Mouse (Mus musculus) adrenal gland, postnatal 0 days (tissue): ENCODE data around the gene Itga11. TPM values are rescaled to one million over a fixed set of nuclear protein-coding genes. Genes with fewer than 3 reads are reported as not detected.

Source experiments
- polyA plus RNA-seq: library from polyadenylated mRNA; unstranded; fragments of >200 nt; fragmentation: Nextera tagmentation; extraction: Ambion mirVana; gene quantifications from 2 replicates; pipeline ENCODE4 v1.2.1, GENCODE M21; 2015

Itga11 gene
- 1.5 and 1.8 TPM in 2 replicates for polyA plus RNA-seq

DNA sequence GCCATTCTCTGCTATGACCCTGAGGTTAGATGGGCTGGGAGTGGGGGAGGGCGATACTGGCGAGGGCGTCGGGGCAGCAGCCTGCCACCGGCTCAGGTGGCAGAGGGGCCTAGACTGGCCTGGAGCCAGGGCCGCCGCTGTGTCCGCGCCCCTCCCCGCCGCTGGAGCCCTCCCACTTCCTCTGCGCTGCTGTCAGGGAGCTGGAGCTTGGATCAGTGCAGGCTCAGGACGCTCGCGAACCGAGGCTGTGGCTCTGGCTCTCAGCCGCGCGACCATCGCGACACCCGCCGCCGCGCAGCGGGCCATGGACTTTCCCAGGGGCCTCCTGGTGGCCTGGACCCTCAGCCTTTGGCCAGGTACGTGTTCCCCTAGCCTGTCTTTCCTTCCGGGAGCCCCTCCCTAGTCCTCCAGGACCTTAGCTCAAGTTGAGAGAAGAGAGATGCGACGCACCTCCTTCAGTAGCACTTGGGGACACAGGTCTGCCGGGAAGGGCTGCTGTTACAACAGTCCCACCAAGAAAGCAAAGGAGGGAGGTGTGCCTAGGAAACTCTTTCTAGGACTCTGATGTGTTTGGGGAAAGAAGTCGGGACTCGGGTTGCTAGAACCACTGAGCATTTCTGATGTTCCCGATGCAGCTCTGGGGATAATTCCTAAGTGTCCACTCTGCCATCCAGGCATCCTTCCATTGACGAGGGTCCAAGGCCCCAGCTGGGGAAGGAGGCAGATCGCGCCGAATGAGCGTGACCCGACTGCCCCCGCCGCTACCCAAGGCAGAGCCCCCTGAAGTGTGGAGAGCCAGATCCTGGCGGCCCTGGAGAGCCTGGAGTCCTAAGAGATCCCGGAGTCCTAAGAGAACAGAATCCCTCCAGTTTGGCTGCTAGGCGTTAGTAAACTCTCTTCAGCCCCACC is at the start of gene Itga11:
Gene Itga11, plus strand, starts transcription at position 186 of the 909 bp plus-strand sequence.

DNA sequence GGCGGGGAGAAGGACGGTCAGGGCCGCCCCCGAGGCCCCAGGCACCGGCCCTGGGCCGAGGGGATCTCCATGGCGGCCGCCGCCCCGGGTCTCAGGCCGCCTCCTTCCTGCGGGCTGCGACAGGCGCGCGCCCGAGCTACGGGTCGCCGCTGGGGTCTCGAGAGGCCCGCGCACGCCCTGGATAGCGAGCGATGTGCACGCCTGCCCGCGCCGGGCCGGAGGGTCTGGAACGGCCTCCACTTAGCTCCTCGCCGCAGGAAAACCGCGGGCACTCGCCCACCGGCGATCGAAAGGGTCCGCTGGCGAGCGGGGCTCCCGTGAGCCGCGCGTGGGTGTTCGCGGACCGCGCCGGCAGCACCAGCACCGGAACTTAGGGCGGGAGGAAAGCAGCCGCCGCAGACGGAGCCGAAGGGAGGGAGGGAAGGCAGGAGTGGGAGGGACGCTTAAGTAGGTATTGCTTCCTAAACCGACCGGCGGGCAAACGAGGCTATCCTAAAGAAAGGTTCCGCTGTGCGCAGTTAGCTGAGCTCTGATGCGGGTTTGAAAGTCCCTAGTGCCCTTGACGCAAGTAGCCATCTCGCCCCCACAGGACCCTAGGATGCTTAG is 134.0 kb downstream of the Itga11 start, which contains the start of gene Fem1b:
Gene Fem1b, minus strand, starts transcription at position 419 of the 606 bp plus-strand sequence.

Other genes starting within 250 kb of the Itga11 start
- 12.3 and 16.2 TPM in 2 replicates for gene Coro2b, start 140.8 kb upstream of the Itga11 start, polyA plus RNA-seq
- gene Fem1b, start 134.1 kb downstream of the Itga11 start, polyA plus RNA-seq: 9.7 and 11.9 TPM in 2 replicates
- 19.6 and 22.7 TPM in 2 replicates for gene Cln6, start 161.0 kb downstream of the Itga11 start, polyA plus RNA-seq
- 40.9 and 83.7 TPM in 2 replicates for gene Calml4, start 180.3 kb downstream of the Itga11 start, polyA plus RNA-seq